Mouse (Mus musculus) MEL (cell line): ENCODE measurements around the gene Tmem165. TPM values are rescaled to one million over a fixed set of nuclear protein-coding genes. Genes with fewer than 3 reads are reported as not detected.

ENCODE experiments used
- DNase-seq: peaks from one replicate; pipeline ENCODE4 v3.0.0; 2011; ENCODE audit warnings: low read depth, low spot score
- H3K27ac ChIP-seq: 2 replicates; pipeline ENCODE4 v1.5.1; 2012; ENCODE audit warnings: low read depth, mild to moderate bottlenecking, control low read depth, low read length, moderate library complexity; ENCODE audit not compliant: control insufficient read depth
- H3K27me3 ChIP-seq, 2 experiments: fragments of 150-350 bp in 1 of 2; sonication (generic) in 1 of 2; 2 replicates each; pipeline ENCODE4 v1.6.1; 2012; ENCODE audit warnings: low read length in 2 of 2, mild to moderate bottlenecking in 2 of 2, improper control_type of control experiment in 1 of 2, moderate library complexity in 1 of 2; ENCODE audit not compliant: insufficient read depth in 2 of 2, control insufficient read depth in 1 of 2
- H3K36me3 ChIP-seq, 2 experiments: 2 replicates each; pipeline ENCODE4 v1.6.1; 2012 to 2014; ENCODE audit warnings: low read length in 2 of 2, improper control_type of control experiment in 1 of 2, inconsistent platforms in 1 of 2, mild to moderate bottlenecking in 1 of 2; ENCODE audit not compliant: insufficient read depth in 2 of 2, control insufficient read depth in 1 of 2
- H3K4me1 ChIP-seq, 2 experiments: fragments of 150-350 bp in 1 of 2; sonication (generic) in 1 of 2; 2 replicates each; pipeline ENCODE4 v1.6.1; 2012; ENCODE audit warnings: low read length in 2 of 2, improper control_type of control experiment in 1 of 2, mild to moderate bottlenecking in 1 of 2; ENCODE audit not compliant: insufficient read depth in 2 of 2, control insufficient read depth in 1 of 2
- H3K4me3 ChIP-seq, 2 experiments: fragments of 150-350 bp in 1 of 2; sonication (generic) in 1 of 2; 2 replicates each; pipeline ENCODE4 v1.5.1; 2012; ENCODE audit warnings: low read depth in 2 of 2, low read length in 2 of 2, mild to moderate bottlenecking in 2 of 2, moderate library complexity in 2 of 2, control low read depth in 1 of 2, improper control_type of control experiment in 1 of 2; ENCODE audit not compliant: control insufficient read depth in 1 of 2, insufficient read depth in 1 of 2
- H3K79me2 ChIP-seq: 2 replicates; pipeline ENCODE4 v1.6.1; 2012; ENCODE audit warnings: mild to moderate bottlenecking, low read length, moderate library complexity; ENCODE audit not compliant: control insufficient read depth, poor library complexity, insufficient read depth
- H3K9ac ChIP-seq: 2 replicates; pipeline ENCODE4 v1.6.1; 2012; ENCODE audit warnings: low read depth, mild to moderate bottlenecking, control low read depth, low read length, moderate library complexity; ENCODE audit not compliant: control insufficient read depth, poor library complexity, severe bottlenecking
- H3K9me3 ChIP-seq: fragments of 150-350 bp; sonication (generic); replicated peaks from 2 replicates; pipeline ENCODE4 v1.6.1; 2012; ENCODE audit warnings: mild to moderate bottlenecking, low read length, improper control_type of control experiment, moderate library complexity; ENCODE audit not compliant: insufficient read depth
- E2F4 ChIP-seq: IDR thresholded peaks from 2 replicates; pipeline ENCODE4 v1.6.1; 2011; ENCODE audit warnings: low read depth, low read length, improper control_type of control experiment, borderline replicate concordance
- GATA1 ChIP-seq: IDR thresholded peaks from 2 replicates; pipeline ENCODE4 v1.6.1; 2011; ENCODE audit warnings: low read depth, low read length, improper control_type of control experiment
- MAFK ChIP-seq: IDR thresholded peaks from 2 replicates; pipeline ENCODE4 v1.6.1; 2011; ENCODE audit warnings: low read depth, mild to moderate bottlenecking, low read length, improper control_type of control experiment, borderline replicate concordance
- MEF2A ChIP-seq: IDR thresholded peaks from 2 replicates; pipeline ENCODE4 v1.6.1; 2014; ENCODE audit warnings: low read depth, mild to moderate bottlenecking, inconsistent platforms, low read length, improper control_type of control experiment; ENCODE audit not compliant: poor library complexity, insufficient replicate concordance, severe bottlenecking; ENCODE audit errors: extremely low read depth
- MXI1 ChIP-seq: IDR thresholded peaks from 2 replicates; pipeline ENCODE4 v1.6.1; 2011; ENCODE audit warnings: mild to moderate bottlenecking, low read depth, low read length, improper control_type of control experiment
- POLR2AphosphoS2 ChIP-seq: IDR thresholded peaks from 2 replicates; pipeline ENCODE4 v1.6.1; 2011; ENCODE audit warnings: low read length, improper control_type of control experiment
- ZKSCAN1 ChIP-seq: IDR thresholded peaks from 2 replicates; pipeline ENCODE4 v1.6.1; 2012; ENCODE audit warnings: low read depth, mild to moderate bottlenecking, inconsistent platforms, low read length, improper control_type of control experiment, moderate library complexity
- ZMIZ1 ChIP-seq: IDR thresholded peaks from 2 replicates; pipeline ENCODE4 v1.6.1; 2012; ENCODE audit warnings: low read depth, mild to moderate bottlenecking, inconsistent platforms, low read length, improper control_type of control experiment, moderate library complexity
- ZNF384 ChIP-seq: IDR thresholded peaks from 2 replicates; pipeline ENCODE4 v1.6.1; 2012; ENCODE audit warnings: low read depth, mild to moderate bottlenecking, inconsistent platforms, low read length, improper control_type of control experiment
- polyA plus RNA-seq, 2 experiments: library from polyadenylated mRNA; stranded (reverse) in 1 of 2; unstranded in 1 of 2; fragments of >175 nt in 1 of 2; fragments of >200 nt in 1 of 2; gene quantifications; 2 replicates each; pipeline versions ENCODE4 v1.2.1 to v1.2.4; 2012; ENCODE audit warnings: low replicate concordance in 2 of 2, low read depth in 1 of 2; ENCODE audit not compliant: insufficient read length in 2 of 2, insufficient read depth in 1 of 2, missing spikeins in 1 of 2
- total RNA-seq: library from RNA; depleted of rRNA; stranded (reverse); fragments of 300-350 nt; gene quantifications from 2 replicates; pipeline ENCODE4 v1.2.3, GENCODE M21; 2012; rRNA removed

Tmem165 gene
- total and polyA plus RNA-seq, 3 experiments, result 66.5 to 154 (median 73.0) TPM

GRCm38 (mm10) chr5:76246539-76246938 lies 62.9 kb downstream of the Tmem165 start:
- no peaks in the 10 kb centered on the region for H3K79me2 ChIP-seq
- H3K9me3 ChIP-seq, result no peaks in the 10 kb centered on the region
- no peak for TF ChIP-seq MEF2A
- TF ChIP-seq MXI1, result no peak
- peak; percentile 74 for TF ChIP-seq ZNF384
- no peak for TF ChIP-seq ZKSCAN1
- TF ChIP-seq MAFK, result no peak
- no peak for DNase-seq
- H3K4me3 ChIP-seq, result no peak overlapping the region
- H3K27me3 ChIP-seq, result no peaks in the 10 kb centered on the region
- no peaks in the 10 kb centered on the region for H3K4me1 ChIP-seq
- no peak overlapping the region for H3K27ac ChIP-seq
- H3K9ac ChIP-seq, result no peak overlapping the region
- H3K36me3 ChIP-seq, result peaks cover 0 to 10% of the 10 kb centered on the region in 2 experiments; a peak in 2 of 4 replicates

GRCm38 (mm10) chr5:76250948-76251347 lies 67.3 kb downstream of the Tmem165 start:
- Histone ChIP-seq H3K27ac (no peak overlapping the region), H3K4me3 (no peak overlapping the region), H3K79me2 (no peaks in the 10 kb centered on the region), H3K36me3 (peaks cover 0 to 6% of the 10 kb centered on the region in 2 experiments; a peak in 2 of 4 replicates), H3K9me3 (no peaks in the 10 kb centered on the region), H3K4me1 (no peaks in the 10 kb centered on the region), H3K9ac (no peak overlapping the region), H3K27me3 (no peaks in the 10 kb centered on the region)
- TF ChIP-seq GATA1, result no peak
- no peak for TF ChIP-seq E2F4
- TF ChIP-seq POLR2AphosphoS2, result no peak
- no peak for TF ChIP-seq ZMIZ1
- no peak for DNase-seq

Other genes starting within 250 kb of the Tmem165 start
- gene Kdr, start 205.4 kb upstream of the Tmem165 start, total RNA-seq, result not detected in 2 replicates
- gene Kdr, start 205.4 kb upstream of the Tmem165 start, polyA plus RNA-seq, result under 1 TPM in 1 of 2 experiments, not detected in 1; 0.06 TPM
- gene Srd5a3, start 43.6 kb upstream of the Tmem165 start, total RNA-seq, result 17.0 and 18.3 TPM in 2 replicates
- gene Srd5a3, start 43.6 kb upstream of the Tmem165 start, polyA plus RNA-seq, result 10 to 100 TPM in 1 of 2 experiments, not detected in 1; 33.2 TPM
- 4.1 and 4.5 TPM in 2 replicates for gene Clock, start 120.9 kb downstream of the Tmem165 start, total RNA-seq
- gene Clock, start 120.9 kb downstream of the Tmem165 start, polyA plus RNA-seq, result 10 to 100 TPM in 1 of 2 experiments, 1 to 10 TPM in 1; 6.3 to 77.5 TPM
- not detected in 2 replicates for gene Pdcl2, start 147.3 kb downstream of the Tmem165 start, total RNA-seq
- not detected for gene Pdcl2, start 147.3 kb downstream of the Tmem165 start, polyA plus RNA-seq
- not detected in 2 replicates for gene Nmu, start 179.9 kb downstream of the Tmem165 start, total RNA-seq
- not detected for gene Nmu, start 179.9 kb downstream of the Tmem165 start, polyA plus RNA-seq